Mouse (Mus musculus) retina, adult 2 months (tissue): ENCODE data around the gene Slc29a4.
A peak's percentile ranks its signal among the peaks of the same experiment; 100 is the strongest.

Experiments used
- DNase-seq: peaks from one replicate; pipeline ENCODE4 v3.0.0-alpha.2; 2012; ENCODE audit warnings: low read depth, low spot score

Gene Slc29a4

DNA sequence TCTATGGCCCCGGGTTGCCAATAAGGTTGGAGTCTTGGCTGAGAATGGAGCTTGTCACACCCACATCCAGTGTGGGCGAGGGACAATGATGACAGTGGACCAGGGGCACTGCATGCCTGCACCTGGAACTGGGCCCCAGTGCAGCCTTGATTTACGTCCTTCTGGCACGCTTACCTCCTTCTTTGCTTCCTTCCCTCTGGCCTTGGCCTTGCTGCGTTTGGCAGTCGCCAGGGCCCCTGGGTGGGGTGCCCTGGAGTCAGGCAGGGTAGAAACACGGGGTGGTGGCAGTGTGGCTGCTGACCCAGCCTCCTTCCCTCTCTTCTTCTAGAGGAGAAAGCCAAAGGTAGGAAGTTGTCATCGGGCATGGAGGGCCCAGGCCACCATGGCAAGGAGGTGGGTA, 47.6 kb downstream of the Slc29a4 start:
- no peak for DNase-seq

GRCm38 (mm10) chr5:142747026-142747629, 54.8 kb downstream of the Slc29a4 start:
- no peak for DNase-seq

- DNase-seq: no peak
Measured at GRCm38 (mm10) chr5:142750173-142750572, 57.9 kb downstream of the Slc29a4 start.

- DNase-seq: no peak
Measured at GRCm38 (mm10) chr5:142752241-142752640, 59.9 kb downstream of the Slc29a4 start.

GRCm38 (mm10) chr5:142759786-142760185, 67.5 kb downstream of the Slc29a4 start:
- DNase-seq: no peak

- no peak for DNase-seq
Measured at GRCm38 (mm10) chr5:142761326-142761983, 69.1 kb downstream of the Slc29a4 start.

GRCm38 (mm10) chr5:142762082-142762807, 69.9 kb downstream of the Slc29a4 start:
- no peak for DNase-seq

DNA sequence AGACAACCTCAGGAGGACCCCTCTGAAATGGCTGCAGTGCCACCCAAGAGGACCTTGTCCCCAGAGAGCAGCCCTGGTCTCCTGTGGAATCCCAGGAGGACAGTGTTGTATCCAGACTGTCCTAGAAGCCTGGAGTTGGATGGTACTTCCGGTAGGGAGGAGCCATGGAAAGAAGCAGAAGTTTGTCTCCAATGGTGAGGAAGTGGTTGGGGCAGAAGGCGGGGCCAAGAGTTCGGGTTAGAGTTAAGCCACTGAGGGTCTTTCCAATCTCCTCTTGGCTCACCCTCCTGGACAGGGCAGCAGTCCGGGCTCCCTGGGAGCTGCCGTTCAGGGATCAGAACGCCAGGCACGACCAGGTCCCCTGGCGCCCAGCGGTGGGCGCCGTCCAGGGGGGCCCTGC, 72.0 kb downstream of the Slc29a4 start:
- DNase-seq: no peak

- DNase-seq: no peak
Measured at GRCm38 (mm10) chr5:142764889-142765288, 72.6 kb downstream of the Slc29a4 start.

- no peak for DNase-seq
Measured at GRCm38 (mm10) chr5:142766708-142767107, 74.4 kb downstream of the Slc29a4 start.

GRCm38 (mm10) chr5:142767937-142768336, 75.6 kb downstream of the Slc29a4 start:
- DNase-seq: peak; percentile 60

- no peak for DNase-seq
Measured at GRCm38 (mm10) chr5:142768352-142769267, 76.3 kb downstream of the Slc29a4 start.

DNA sequence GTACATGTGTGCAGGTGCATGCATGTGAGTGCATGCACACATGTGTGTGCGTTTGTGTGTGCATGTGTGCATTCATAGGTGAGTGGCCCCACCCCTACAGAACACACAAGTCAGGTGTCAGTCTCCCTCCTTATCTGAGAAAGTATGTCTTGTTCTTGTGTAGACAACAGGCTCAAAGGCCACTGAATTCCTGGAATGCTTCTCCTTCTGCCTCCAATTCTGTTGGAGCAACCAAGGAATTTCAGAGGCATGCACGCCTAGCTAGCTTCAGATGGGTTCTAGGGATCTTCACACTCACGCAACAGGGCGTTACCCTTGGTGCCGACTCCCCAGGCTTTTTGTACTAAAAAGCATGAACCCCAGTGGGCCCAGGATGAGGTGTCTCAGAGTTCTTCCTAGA, 77.3 kb downstream of the Slc29a4 start:
- DNase-seq: no peak

GRCm38 (mm10) chr5:142771034-142771433, 78.7 kb downstream of the Slc29a4 start:
- DNase-seq: no peak

- no peak for DNase-seq
Measured at GRCm38 (mm10) chr5:142771964-142772363, 79.7 kb downstream of the Slc29a4 start.
